Comparison of ENCODE assay signal across 8 mouse cellular contexts in the genomic region with DNA sequence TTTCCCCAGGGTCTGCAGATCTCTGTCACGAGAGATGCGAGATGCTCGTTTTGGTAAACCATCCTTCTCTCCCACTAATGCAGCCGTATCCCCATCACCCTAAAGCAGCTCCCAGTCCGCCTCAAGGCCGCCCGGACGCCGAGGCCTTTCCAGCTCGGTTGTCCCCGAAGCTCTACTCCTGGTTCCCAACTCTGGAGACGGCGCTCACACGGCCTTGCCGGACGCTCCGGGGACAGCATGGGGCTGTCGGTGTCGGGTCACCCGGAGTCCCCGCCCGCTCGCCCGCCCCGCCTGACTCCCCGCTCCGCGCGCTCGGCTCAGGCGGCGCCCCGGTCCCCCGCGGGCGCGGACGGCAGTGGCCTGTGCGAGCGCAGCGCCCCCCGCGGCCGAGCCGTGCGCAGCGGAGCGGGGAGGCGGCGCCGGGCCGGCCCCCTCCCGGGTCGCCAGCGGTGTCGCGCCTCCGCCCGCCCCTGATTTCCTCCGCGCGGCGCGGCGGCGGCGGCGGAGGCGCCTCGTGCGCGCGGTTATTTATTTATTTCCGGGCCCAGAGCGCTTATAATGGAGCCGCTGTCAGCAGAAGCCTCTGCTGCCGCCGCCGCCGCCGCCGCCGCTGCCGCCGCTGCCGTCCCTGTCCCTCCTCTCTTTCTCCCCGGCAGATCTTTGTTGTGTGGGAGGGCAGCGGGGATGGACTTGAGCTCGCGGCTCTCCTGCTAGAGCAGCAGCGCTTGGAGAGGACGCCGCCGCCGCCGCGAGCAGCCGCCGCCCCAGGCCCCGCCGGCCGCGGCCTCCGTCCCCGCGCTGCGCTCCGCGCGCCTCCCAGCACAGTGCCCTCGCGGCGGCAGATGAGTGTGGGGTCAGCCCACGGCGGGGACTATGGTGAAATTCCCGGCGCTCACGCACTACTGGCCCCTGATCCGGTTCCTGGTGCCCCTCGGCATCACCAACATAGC. TPM values are rescaled to one million over a fixed set of nuclear protein-coding genes. Genes with fewer than 3 reads are reported as not detected.
DNase-seq lines count a peak whose midpoint lies in the region; ATAC-seq lines count a peak whose summit lies in the region.

A gene (plus strand): TSS at position 547 of the 950 bp plus-strand sequence.

- DNase-seq in NIH3T3 (ENCODE audit: low read depth), result peak; percentile 92
- DNase-seq in cerebellum, postnatal 14 days, result peak; percentile 82 to 90
- peak; percentile 54 to 70 for DNase-seq in frontal cortex, postnatal 25 days (ENCODE audit: low spot score in 2 of 2)
- peak; percentile 76 to 85 for DNase-seq in layer of hippocampus, postnatal 25 days (ENCODE audit: extremely low spot score in 1 of 2, low spot score in 1 of 2)
- peak; percentile 80 for DNase-seq in lung, postnatal 14 days
- peak; percentile 66 for DNase-seq in ovary, postnatal 14 days (ENCODE audit: low spot score)
- peak; percentile 34 to 78 for DNase-seq in thymus, postnatal 10 days (ENCODE audit: low spot score in 2 of 2)

- ATAC-seq in hindbrain, embryonic 12.5 days (ENCODE audit: low FRiP score), result peak; percentile 90

- peaks cover 19% of the 10 kb centered on the region for H3K4me1 ChIP-seq in hindbrain, embryonic 12.5 days

- peak within 1 kb of the TSS; percentile 77 for H3K4me3 ChIP-seq in hindbrain, embryonic 12.5 days

- no peaks in the 10 kb centered on the region for H3K36me3 ChIP-seq in hindbrain, embryonic 12.5 days

- H3K9me3 ChIP-seq in hindbrain, embryonic 12.5 days (replicated peaks), result no peaks in the 10 kb centered on the region

- H3K27ac ChIP-seq in hindbrain, embryonic 12.5 days, result peak within 1 kb of the TSS; percentile 95

- H3K9ac ChIP-seq in hindbrain, embryonic 12.5 days, result peak within 1 kb of the TSS; percentile 88

- H3K4me2 ChIP-seq in hindbrain, embryonic 12.5 days (replicated peaks), result peak within 1 kb of the TSS; percentile 68

- H3K27me3 ChIP-seq in hindbrain, embryonic 12.5 days, result no peaks in the 10 kb centered on the region

- under 1% methylated on average over 93 of the region's 120 CpGs for WGBS in hindbrain, embryonic 12.5 days

RNA-seq across cellular contexts. Expression of the gene that starts here (rescaled TPM):
- 15.2 and 15.7 TPM in 2 replicates for polyA plus RNA-seq in hindbrain, embryonic 12.5 days (2016; fragmentation: Nextera tagmentation; extraction: Ambion mirVana)
- 100 to 1,000 TPM; 159 to 164 TPM for total RNA-seq in layer of hippocampus, postnatal 25 days (2021)

Comparison
In these comparisons a context has a peak if more than half of its experiments do, and no peak if none do; other contexts are left out.
1. Peak in every context shown above with its lines: DNase-seq, ATAC-seq, H3K4me3 ChIP-seq and H3K27ac ChIP-seq.